Mouse (Mus musculus) CH12.LX (cell line): ENCODE measurements around the gene Hacd1.

Source experiments
- CTCF ChIP-seq, 2 experiments: IDR thresholded peaks in 1 of 2; conservative IDR thresholded peaks in 1 of 2; 2 replicates each; pipeline ENCODE4 v1.5.1; 2011 to 2012; ENCODE audit warnings: low read depth in 2 of 2, low read length in 2 of 2, improper control_type of control experiment in 1 of 2, inconsistent platforms in 1 of 2, mild to moderate bottlenecking in 1 of 2, moderate library complexity in 1 of 2
- E2F4 ChIP-seq: IDR thresholded peaks from 2 replicates; pipeline ENCODE4 v1.6.1; 2011; ENCODE audit warnings: low read depth, low read length, improper control_type of control experiment; ENCODE audit not compliant: insufficient replicate concordance
- IRF4 ChIP-seq: IDR thresholded peaks from 2 replicates; pipeline ENCODE4 v1.6.1; 2014; ENCODE audit warnings: low read depth, mild to moderate bottlenecking, inconsistent platforms, low read length, improper control_type of control experiment
- JUN ChIP-seq: IDR thresholded peaks from 2 replicates; pipeline ENCODE4 v1.6.1; 2011; ENCODE audit warnings: low read depth, mild to moderate bottlenecking, low read length, improper control_type of control experiment, moderate library complexity; ENCODE audit not compliant: insufficient read depth
- MAFK ChIP-seq: IDR thresholded peaks from 2 replicates; pipeline ENCODE4 v1.6.1; 2011; ENCODE audit warnings: low read length, improper control_type of control experiment; ENCODE audit not compliant: insufficient replicate concordance
- MYC ChIP-seq: IDR thresholded peaks from 2 replicates; pipeline ENCODE4 v1.6.1; 2011; ENCODE audit warnings: low read depth, mild to moderate bottlenecking, improper control_type of control experiment, low read length
- POLR2A ChIP-seq: IDR thresholded peaks from 2 replicates; pipeline ENCODE4 v1.6.1; 2011; ENCODE audit warnings: low read depth, mild to moderate bottlenecking, improper control_type of control experiment, low read length
- UBTF ChIP-seq: IDR thresholded peaks from 2 replicates; pipeline ENCODE4 v1.6.1; 2012; ENCODE audit warnings: low read depth, mild to moderate bottlenecking, inconsistent platforms, low read length, improper control_type of control experiment, moderate library complexity

DNA sequence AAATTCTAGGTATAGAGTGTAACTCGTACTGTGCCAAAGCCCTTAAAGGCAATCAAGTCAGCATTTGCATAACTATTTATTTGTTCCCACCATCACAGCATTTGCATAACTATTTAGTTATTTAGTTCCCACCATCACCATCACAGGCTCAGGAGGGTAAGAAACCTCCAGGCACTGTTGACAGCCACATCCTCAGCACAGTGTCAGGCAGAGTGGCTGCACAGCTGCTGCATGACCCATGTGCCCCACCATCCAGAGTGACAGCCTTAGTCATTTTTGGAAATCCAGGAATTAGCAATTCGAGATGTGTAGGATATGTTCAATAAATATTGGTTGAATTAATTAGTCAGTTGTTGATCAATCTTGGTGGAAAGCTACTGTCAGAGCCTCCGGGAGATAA is 12.9 kb downstream of the Hacd1 start:
- TF ChIP-seq MAFK (no peak), IRF4 (no peak), CTCF (conservative IDR thresholded peaks at IDR 0.05 in 1 of 2, IDR thresholded peaks at IDR 0.05 in 1 of 2; ENCODE audit: low read depth in 2 of 2, low read length in 2 of 2) (no peak), POLR2A (no peak), E2F4 (no peak), JUN (no peak), UBTF (no peak), MYC (no peak)
